Mouse (Mus musculus): Measurements from ENCODE around the gene Ubr3.

GRCm38 (mm10) chr2:69884581-69884980, 12.5 kb upstream of the Ubr3 start:
- TF ChIP-seq CTCF (IDR thresholded peaks at IDR 0.05; ENCODE audit: control insufficient read depth, insufficient read depth, insufficient read length) = no peak
- no peak for TF ChIP-seq USF1 (IDR thresholded peaks at IDR 0.05; ENCODE audit: low read depth)
- no peak for TF ChIP-seq MYOG (IDR thresholded peaks at IDR 0.05; ENCODE audit: control insufficient read depth, extremely low read depth, insufficient read length)
- TF ChIP-seq MAX (IDR thresholded peaks at IDR 0.05) = no peak
- TF ChIP-seq FOSL1 (IDR thresholded peaks at IDR 0.05; ENCODE audit: insufficient read depth, low read length, poor library complexity, severe bottlenecking) = no peak
- no peak for TF ChIP-seq MYOD1 (IDR thresholded peaks at IDR 0.05; ENCODE audit: control insufficient read depth, insufficient read length, low read depth)
- no peak for TF ChIP-seq CEBPB (IDR thresholded peaks at IDR 0.05; ENCODE audit: low read depth)

All from C2C12 (cell line).